Mouse (Mus musculus) brain, embryonic 14.5 days (tissue): ENCODE data around the gene Ctr9.

Experiments used
- CTCF ChIP-seq: fragments of 200-500 bp; IDR thresholded peaks from 2 replicates; pipeline ENCODE4 v1.5.1; 2012; ENCODE audit warnings: inconsistent platforms, mild to moderate bottlenecking, moderate library complexity, borderline replicate concordance; ENCODE audit not compliant: insufficient read depth, insufficient read length; ENCODE audit errors: extremely low read depth
- POLR2A ChIP-seq: fragments of 200-500 bp; IDR thresholded peaks from 2 replicates; pipeline ENCODE4 v1.6.1; 2012; ENCODE audit warnings: mild to moderate bottlenecking, inconsistent platforms, borderline replicate concordance; ENCODE audit not compliant: poor library complexity, insufficient read depth, insufficient read length, severe bottlenecking; ENCODE audit errors: extremely low read depth

DNA sequence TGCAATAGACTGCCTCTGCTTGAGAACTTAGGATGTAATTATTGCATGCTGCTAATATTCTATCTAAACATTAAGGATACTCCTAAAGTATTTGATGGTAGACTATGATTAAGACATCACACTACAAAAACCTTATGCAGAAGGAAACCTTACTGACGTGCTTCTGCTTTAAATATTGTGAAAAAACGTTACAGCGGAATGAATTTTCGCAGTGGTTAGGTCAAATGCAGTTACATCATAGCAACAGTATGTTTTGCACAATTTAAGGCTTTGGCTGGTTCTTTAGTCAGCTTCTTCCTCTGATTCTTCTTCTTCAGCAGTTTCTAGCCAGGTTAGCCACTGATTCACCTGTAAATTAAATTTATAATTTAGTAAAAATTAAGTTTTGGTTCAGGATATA lies 43.7 kb downstream of the Ctr9 start:
- TF ChIP-seq CTCF, result no peak
- TF ChIP-seq POLR2A, result no peak
